Comparison of ENCODE assay signal across 7 mouse cellular contexts in the genomic region with DNA sequence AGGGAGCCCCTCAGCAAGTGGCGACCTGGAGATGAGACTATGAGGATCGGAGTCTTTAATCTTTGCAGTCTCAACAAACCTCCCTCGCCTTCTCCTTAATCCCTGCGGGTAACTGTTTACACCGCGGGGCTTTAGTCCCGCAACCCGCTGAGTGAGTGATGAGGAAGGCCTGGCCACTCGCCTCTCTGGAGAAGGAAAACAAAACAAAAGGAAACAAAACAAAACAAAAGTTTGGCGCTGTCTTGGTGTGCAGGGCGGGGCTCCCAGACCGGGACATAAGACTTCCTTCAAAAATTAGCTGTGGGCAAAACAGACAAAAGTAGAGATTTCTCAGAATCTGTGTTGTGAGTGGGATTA. TPM values are rescaled to one million over a fixed set of nuclear protein-coding genes. Genes with fewer than 3 reads are reported as not detected.
DNase-seq lines count a peak whose midpoint lies in the region; ATAC-seq lines count a peak whose summit lies in the region.

No protein-coding gene starts in this region.

- no peaks in the 10 kb centered on the region for H3K4me1 ChIP-seq in embryonic facial prominence, embryonic 13.5 days
- no peaks in the 10 kb centered on the region; the same call in 1 of the 2 replicates for H3K4me1 ChIP-seq in hindbrain, embryonic 16.5 days (ENCODE audit: control insufficient read depth, insufficient read depth, low read depth, low read length)

- no peaks in the 10 kb centered on the region for H3K9me3 ChIP-seq in embryonic facial prominence, embryonic 13.5 days
- H3K9me3 ChIP-seq in hindbrain, embryonic 16.5 days (ENCODE audit: control insufficient read depth, low read length): no peaks in the 10 kb centered on the region

- H3K27me3 ChIP-seq in embryonic facial prominence, embryonic 13.5 days: no peaks in the 10 kb centered on the region
- no peaks in the 10 kb centered on the region for H3K27me3 ChIP-seq in hindbrain, embryonic 16.5 days (replicated peaks; ENCODE audit: control insufficient read depth, insufficient read depth, low read length)

- peak overlapping the region; percentile 59 for H3K4me2 ChIP-seq in embryonic facial prominence, embryonic 13.5 days
- H3K4me2 ChIP-seq in hindbrain, embryonic 16.5 days (ENCODE audit: low read length): peak overlapping the region; percentile 50

- WGBS in embryonic facial prominence, embryonic 13.5 days: 17% methylated on average over 12 of the region's 12 CpGs
- WGBS in hindbrain, embryonic 16.5 days: 17% methylated on average over 12 of the region's 12 CpGs

- peak; percentile 2 for DNase-seq in right cerebral cortex, postnatal 4 days
- no peak for DNase-seq in right cerebral cortex, postnatal 14 days
- no peak for DNase-seq in layer of hippocampus, adult 9-10 months (ENCODE audit: low spot score)
- no peak for DNase-seq in thymus, postnatal 14 days

- peak overlapping the region; percentile 57; the same call in 1 of the 2 replicates for H3K27ac ChIP-seq in embryonic facial prominence, embryonic 13.5 days
- no peak overlapping the region for H3K27ac ChIP-seq in hindbrain, embryonic 16.5 days (ENCODE audit: low read depth, low read length)

- ATAC-seq in embryonic facial prominence, embryonic 13.5 days (ENCODE audit: insufficient number of reproducible peaks, insufficient read depth, low FRiP score, low TSS enrichment, low read depth): no peak
- peak; percentile 84 for ATAC-seq in hindbrain, embryonic 16.5 days
- ATAC-seq in megakaryocyte progenitor cell, adult 5-6 weeks (replicated peaks; ENCODE audit: poor library complexity): peak; percentile 33

- peak overlapping the region; percentile 80 for H3K9ac ChIP-seq in embryonic facial prominence, embryonic 13.5 days
- peak overlapping the region; percentile 57 for H3K9ac ChIP-seq in hindbrain, embryonic 16.5 days (ENCODE audit: low read depth, low read length)

- peak overlapping the region; percentile 58 for H3K4me3 ChIP-seq in embryonic facial prominence, embryonic 13.5 days
- peak overlapping the region; percentile 54 for H3K4me3 ChIP-seq in hindbrain, embryonic 16.5 days (ENCODE audit: low read length)

- H3K36me3 ChIP-seq in embryonic facial prominence, embryonic 13.5 days: no peaks in the 10 kb centered on the region
- no peaks in the 10 kb centered on the region for H3K36me3 ChIP-seq in hindbrain, embryonic 16.5 days (ENCODE audit: control insufficient read depth, insufficient read depth, low read length)

RNA-seq across cellular contexts. Expression of a gene that starts 0.4 kb away (rescaled TPM):
- 62.4 and 65.1 TPM in 2 replicates for polyA plus RNA-seq in embryonic facial prominence, embryonic 13.5 days (2015; fragmentation: Nextera tagmentation; extraction: Ambion mirVana)
- polyA plus RNA-seq in hindbrain, embryonic 16.5 days (2015; fragmentation: Nextera tagmentation; extraction: Ambion mirVana): 16.8 and 18.5 TPM in 2 replicates
- total RNA-seq in megakaryocyte progenitor cell, adult 5-6 weeks (2015): 30.2 and 30.9 TPM in 2 replicates
- total RNA-seq in megakaryocyte progenitor cell, adult 5-6 weeks (2017): 27.6 and 29.3 TPM in 2 replicates
